Mouse (Mus musculus): ENCODE results near the gene Usp36. TPM values are rescaled to one million over a fixed set of nuclear protein-coding genes. Genes with fewer than 3 reads are reported as not detected.

Usp36 gene
- 53.8 to 59.3 TPM (median 57.4 TPM) in 4 replicates for total RNA-seq (2023)

GRCm38 (mm10) chr11:118289999-118290889 lies at the start of gene Usp36:
Gene Usp36 (minus strand): TSS chr11:118290244.

GRCm38 (mm10) chr11:118248150-118249011 lies 41.7 kb downstream of the Usp36 start, which contains the start of gene Cyth1:
Gene Cyth1 (minus strand): TSS chr11:118248592.

Other genes with a start within 250 kb of the Usp36 start
- 0.85 to 2.4 TPM (median 1.8 TPM) in 4 replicates for gene Dnah17, start 159.6 kb downstream of the Usp36 start, total RNA-seq (2023)
- 229 to 246 TPM (median 236 TPM) in 4 replicates for gene Cyth1, start 41.7 kb downstream of the Usp36 start, total RNA-seq (2023)
- not detected in 4 replicates for gene Cep295nl, start 52.3 kb upstream of the Usp36 start, total RNA-seq (2023)
- gene Timp2, start 65.5 kb upstream of the Usp36 start, total RNA-seq (2023): 2.3 to 4.6 TPM (median 4.0 TPM) in 4 replicates
- 10.4 to 13.8 TPM (median 11.9 TPM) in 4 replicates for gene Lgals3bp, start 111.8 kb upstream of the Usp36 start, total RNA-seq (2023)
- gene Cant1, start 128.8 kb upstream of the Usp36 start, total RNA-seq (2023): 40.6 to 44.5 TPM (median 43.5 TPM) in 4 replicates
- gene C1qtnf1, start 138.0 kb upstream of the Usp36 start, total RNA-seq (2023): 0.23 TPM in 1 of 4 replicates, not detected in the others
- gene Engase, start 186.6 kb upstream of the Usp36 start, total RNA-seq (2023): 5.0 to 6.2 TPM (median 6.0 TPM) in 4 replicates